ENCODE assay signal across 7 mouse cellular contexts in genomic region chr17:34627093-34627942, GRCm38 (mm10). TPM values are rescaled to one million over a fixed set of nuclear protein-coding genes. Genes with fewer than 3 reads are reported as not detected.
DNase-seq lines count a peak whose midpoint lies in the region; ATAC-seq lines count a peak whose summit lies in the region.

No protein-coding gene starts in this region.

- peak overlapping the region; percentile 74 for H3K9ac ChIP-seq in embryonic facial prominence, embryonic 11.5 days (replicated peaks; ENCODE audit: low read length)
- peak overlapping the region; percentile 75 for H3K9ac ChIP-seq in intestine, embryonic 16.5 days (ENCODE audit: low read depth, low read length)
- peak overlapping the region; percentile 64 for H3K9ac ChIP-seq in midbrain, embryonic 11.5 days (ENCODE audit: low read length)

- DNase-seq in adrenal gland, postnatal 14 days, result peak; percentile 95
- peak; percentile 92 for DNase-seq in embryonic facial prominence, embryonic 11.5 days (ENCODE audit: low spot score)
- DNase-seq in limb, embryonic 10.5 days (ENCODE audit: low spot score), result peak; percentile 94
- DNase-seq in midbrain, embryonic 11.5 days (ENCODE audit: low spot score, missing footprints), result peak; percentile 98
- DNase-seq in right cerebral cortex, postnatal 4 days, result peak; percentile 78

- peak; percentile 47 for ATAC-seq in embryonic facial prominence, embryonic 11.5 days (replicated peaks; ENCODE audit: insufficient number of reproducible peaks, low FRiP score, low TSS enrichment, low read depth)
- peak; percentile 59 for ATAC-seq in granulocyte monocyte progenitor cell, adult 5-6 weeks (replicated peaks; ENCODE audit: poor library complexity, severe bottlenecking)
- ATAC-seq in intestine, embryonic 16.5 days, result peak; percentile 80
- peak; percentile 82 for ATAC-seq in midbrain, embryonic 11.5 days (ENCODE audit: low FRiP score)

- under 1% methylated on average over 43 of the region's 45 CpGs for WGBS in embryonic facial prominence, embryonic 11.5 days
- 0% methylated on average over 36 of the region's 45 CpGs for WGBS in intestine, embryonic 16.5 days
- WGBS in limb, embryonic 10.5 days, result under 1% methylated on average over 42 of the region's 45 CpGs
- WGBS in midbrain, embryonic 11.5 days, result 0% methylated on average over 43 of the region's 45 CpGs

- H3K9me3 ChIP-seq in embryonic facial prominence, embryonic 11.5 days (replicated peaks; ENCODE audit: control insufficient read depth, low read length), result no peaks in the 10 kb centered on the region
- no peaks in the 10 kb centered on the region for H3K9me3 ChIP-seq in intestine, embryonic 16.5 days (ENCODE audit: control insufficient read depth, low read length)
- H3K9me3 ChIP-seq in limb, embryonic 10.5 days (replicated peaks), result no peaks in the 10 kb centered on the region
- no peaks in the 10 kb centered on the region for H3K9me3 ChIP-seq in midbrain, embryonic 11.5 days (ENCODE audit: control insufficient read depth, low read length)

- peak overlapping the region; percentile 53 for H3K4me3 ChIP-seq in embryonic facial prominence, embryonic 11.5 days (ENCODE audit: low read depth, low read length)
- H3K4me3 ChIP-seq in intestine, embryonic 16.5 days (ENCODE audit: low read length), result peak overlapping the region; percentile 78
- H3K4me3 ChIP-seq in limb, embryonic 10.5 days, result peak overlapping the region; percentile 74
- H3K4me3 ChIP-seq in midbrain, embryonic 11.5 days (ENCODE audit: low read depth, low read length), result peak overlapping the region; percentile 62

- peak overlapping the region; percentile 92 for H3K4me2 ChIP-seq in embryonic facial prominence, embryonic 11.5 days (ENCODE audit: low read depth, low read length)
- H3K4me2 ChIP-seq in intestine, embryonic 16.5 days (ENCODE audit: low read depth, low read length), result peak overlapping the region; percentile 74
- peak overlapping the region; percentile 73 for H3K4me2 ChIP-seq in midbrain, embryonic 11.5 days

- peaks cover 18% of the 10 kb centered on the region for H3K4me1 ChIP-seq in embryonic facial prominence, embryonic 11.5 days (ENCODE audit: control insufficient read depth, insufficient read depth, low read length)
- peaks cover 35% of the 10 kb centered on the region for H3K4me1 ChIP-seq in intestine, embryonic 16.5 days (ENCODE audit: control insufficient read depth, insufficient read depth, low read length)
- peaks cover 58% of the 10 kb centered on the region for H3K4me1 ChIP-seq in limb, embryonic 10.5 days
- H3K4me1 ChIP-seq in midbrain, embryonic 11.5 days (ENCODE audit: control insufficient read depth, insufficient read depth, low read length), result peaks cover 47% of the 10 kb centered on the region

- H3K27ac ChIP-seq in embryonic facial prominence, embryonic 11.5 days (replicated peaks; ENCODE audit: low read depth, low read length), result peak overlapping the region; percentile 80
- peak overlapping the region; percentile 97 for H3K27ac ChIP-seq in intestine, embryonic 16.5 days (ENCODE audit: low read length)
- peak overlapping the region; percentile 92 for H3K27ac ChIP-seq in limb, embryonic 10.5 days
- H3K27ac ChIP-seq in midbrain, embryonic 11.5 days (ENCODE audit: low read depth, low read length), result peak overlapping the region; percentile 88

- H3K27me3 ChIP-seq in embryonic facial prominence, embryonic 11.5 days (ENCODE audit: control insufficient read depth, insufficient read depth, low read length), result peaks cover 25% of the 10 kb centered on the region
- peaks cover 18% of the 10 kb centered on the region for H3K27me3 ChIP-seq in intestine, embryonic 16.5 days (replicated peaks; ENCODE audit: control insufficient read depth, insufficient read depth, low read length)
- peaks cover 41% of the 10 kb centered on the region for H3K27me3 ChIP-seq in limb, embryonic 10.5 days (ENCODE audit: low read depth, poor library complexity, severe bottlenecking)
- peaks cover 25% of the 10 kb centered on the region for H3K27me3 ChIP-seq in midbrain, embryonic 11.5 days (ENCODE audit: control insufficient read depth, insufficient read depth, low read length)

- no peaks in the 10 kb centered on the region for H3K36me3 ChIP-seq in embryonic facial prominence, embryonic 11.5 days (replicated peaks; ENCODE audit: control insufficient read depth, insufficient read depth, low read depth, low read length)
- H3K36me3 ChIP-seq in intestine, embryonic 16.5 days (ENCODE audit: control insufficient read depth, insufficient read depth, low read length), result peaks cover 13% of the 10 kb centered on the region; the same call in 1 of the 2 replicates
- H3K36me3 ChIP-seq in limb, embryonic 10.5 days, result peaks cover 25% of the 10 kb centered on the region
- no peaks in the 10 kb centered on the region for H3K36me3 ChIP-seq in midbrain, embryonic 11.5 days (ENCODE audit: control insufficient read depth, insufficient read depth, low read length)

RNA-seq across cellular contexts. Expression of gene Ppt2, which starts 1.0 kb away (rescaled TPM):
- 49.7 and 50.0 TPM in 2 replicates for total RNA-seq in adrenal gland, postnatal 14 days (2021)
- polyA plus RNA-seq in embryonic facial prominence, embryonic 11.5 days (2014; fragmentation: Nextera tagmentation; extraction: Ambion mirVana), result 19.4 and 20.0 TPM in 2 replicates
- total RNA-seq in granulocyte monocyte progenitor cell, adult 5-6 weeks (2014; fragmentation: Nextera tagmentation), result 41.9 and 45.1 TPM in 2 replicates
- total RNA-seq in granulocyte monocyte progenitor cell, adult 5-6 weeks (2017), result 20.4 and 23.3 TPM in 2 replicates
- polyA plus RNA-seq in intestine, embryonic 16.5 days (2015; fragmentation: Nextera tagmentation; extraction: Ambion mirVana), result 32.3 and 32.9 TPM in 2 replicates
- 21.0 and 21.6 TPM in 2 replicates for polyA plus RNA-seq in limb, embryonic 10.5 days (2016; fragmentation: Nextera tagmentation; extraction: Ambion mirVana)
- polyA plus RNA-seq in midbrain, embryonic 11.5 days (2014; fragmentation: Nextera tagmentation; extraction: Ambion mirVana), result 25.8 and 26.4 TPM in 2 replicates

RNA-seq across cellular contexts. Expression of gene Prrt1, which starts 2.0 kb away (rescaled TPM):
- total RNA-seq in adrenal gland, postnatal 14 days (2021), result 8.7 and 12.4 TPM in 2 replicates
- polyA plus RNA-seq in embryonic facial prominence, embryonic 11.5 days (2014; fragmentation: Nextera tagmentation; extraction: Ambion mirVana), result 0.10 and 0.11 TPM in 2 replicates
- 0.88 TPM in 1 of 2 replicates, not detected in the other for total RNA-seq in granulocyte monocyte progenitor cell, adult 5-6 weeks (2014; fragmentation: Nextera tagmentation)
- not detected in 2 replicates for total RNA-seq in granulocyte monocyte progenitor cell, adult 5-6 weeks (2017)
- 0.32 and 0.47 TPM in 2 replicates for polyA plus RNA-seq in intestine, embryonic 16.5 days (2015; fragmentation: Nextera tagmentation; extraction: Ambion mirVana)
- polyA plus RNA-seq in limb, embryonic 10.5 days (2016; fragmentation: Nextera tagmentation; extraction: Ambion mirVana), result 0.08 TPM in 1 of 2 replicates, not detected in the other
- polyA plus RNA-seq in midbrain, embryonic 11.5 days (2014; fragmentation: Nextera tagmentation; extraction: Ambion mirVana), result 1.8 and 2.4 TPM in 2 replicates

RNA-seq across cellular contexts. Expression of gene Egfl8, which starts 11.5 kb away (rescaled TPM):
- total RNA-seq in adrenal gland, postnatal 14 days (2021), result 4.3 and 4.7 TPM in 2 replicates
- 3.1 and 4.4 TPM in 2 replicates for polyA plus RNA-seq in embryonic facial prominence, embryonic 11.5 days (2014; fragmentation: Nextera tagmentation; extraction: Ambion mirVana)
- total RNA-seq in granulocyte monocyte progenitor cell, adult 5-6 weeks (2014; fragmentation: Nextera tagmentation), result 2.1 TPM in 1 of 2 replicates, not detected in the other
- total RNA-seq in granulocyte monocyte progenitor cell, adult 5-6 weeks (2017), result not detected in 2 replicates
- 4.0 and 4.6 TPM in 2 replicates for polyA plus RNA-seq in intestine, embryonic 16.5 days (2015; fragmentation: Nextera tagmentation; extraction: Ambion mirVana)
- 1.9 and 2.2 TPM in 2 replicates for polyA plus RNA-seq in limb, embryonic 10.5 days (2016; fragmentation: Nextera tagmentation; extraction: Ambion mirVana)
- polyA plus RNA-seq in midbrain, embryonic 11.5 days (2014; fragmentation: Nextera tagmentation; extraction: Ambion mirVana), result 3.3 and 3.8 TPM in 2 replicates

RNA-seq across cellular contexts. Expression of gene Fkbpl, which starts 17.2 kb away (rescaled TPM):
- total RNA-seq in adrenal gland, postnatal 14 days (2021), result 11.5 and 12.5 TPM in 2 replicates
- 16.2 and 16.6 TPM in 2 replicates for polyA plus RNA-seq in embryonic facial prominence, embryonic 11.5 days (2014; fragmentation: Nextera tagmentation; extraction: Ambion mirVana)
- total RNA-seq in granulocyte monocyte progenitor cell, adult 5-6 weeks (2014; fragmentation: Nextera tagmentation), result 2.9 and 10.3 TPM in 2 replicates
- 12.4 and 21.8 TPM in 2 replicates for total RNA-seq in granulocyte monocyte progenitor cell, adult 5-6 weeks (2017)
- 10.2 and 14.4 TPM in 2 replicates for polyA plus RNA-seq in intestine, embryonic 16.5 days (2015; fragmentation: Nextera tagmentation; extraction: Ambion mirVana)
- polyA plus RNA-seq in limb, embryonic 10.5 days (2016; fragmentation: Nextera tagmentation; extraction: Ambion mirVana), result 17.9 and 18.9 TPM in 2 replicates
- 14.4 and 15.1 TPM in 2 replicates for polyA plus RNA-seq in midbrain, embryonic 11.5 days (2014; fragmentation: Nextera tagmentation; extraction: Ambion mirVana)

RNA-seq across cellular contexts. Expression of gene Atf6b, which starts 19.6 kb away (rescaled TPM):
- total RNA-seq in adrenal gland, postnatal 14 days (2021), result 43.5 and 52.1 TPM in 2 replicates
- 55.8 and 58.5 TPM in 2 replicates for polyA plus RNA-seq in embryonic facial prominence, embryonic 11.5 days (2014; fragmentation: Nextera tagmentation; extraction: Ambion mirVana)
- total RNA-seq in granulocyte monocyte progenitor cell, adult 5-6 weeks (2014; fragmentation: Nextera tagmentation), result 38.3 and 42.5 TPM in 2 replicates
- 31.9 and 44.6 TPM in 2 replicates for total RNA-seq in granulocyte monocyte progenitor cell, adult 5-6 weeks (2017)
- 66.3 and 69.1 TPM in 2 replicates for polyA plus RNA-seq in intestine, embryonic 16.5 days (2015; fragmentation: Nextera tagmentation; extraction: Ambion mirVana)
- 101 TPM in 2 replicates for polyA plus RNA-seq in limb, embryonic 10.5 days (2016; fragmentation: Nextera tagmentation; extraction: Ambion mirVana)
- polyA plus RNA-seq in midbrain, embryonic 11.5 days (2014; fragmentation: Nextera tagmentation; extraction: Ambion mirVana), result 68.2 and 77.6 TPM in 2 replicates

Comparison
In these comparisons a context has a peak if more than half of its experiments do, and no peak if none do; other contexts are left out.
1. Peak in every context shown above with its lines: DNase-seq, ATAC-seq, H3K4me3 ChIP-seq and H3K27ac ChIP-seq.